Mouse (Mus musculus): ENCODE data around the gene Shisa5. TPM values are rescaled to one million over a fixed set of nuclear protein-coding genes. Genes with fewer than 3 reads are reported as not detected.

Shisa5 gene
- total and polyA plus RNA-seq, 3 experiments: 153 to 170 (median 166) TPM

GRCm38 (mm10) chr9:108990462-108990820, 47.9 kb upstream of the Shisa5 start:
- Histone ChIP-seq H3K9me3 (replicated peaks; ENCODE audit: low read length) (no peaks in the 10 kb centered on the region), H3K4me3 (replicated peaks in 1 of 3; ENCODE audit: low read depth in 2 of 3, low read length in 2 of 3, poor library complexity in 1 of 3) (no peak overlapping the region), H3K27ac (ENCODE audit: insufficient read depth, low read depth) (no peak overlapping the region), H3K27me3 (replicated peaks) (no peaks in the 10 kb centered on the region), H3K9ac (ENCODE audit: insufficient read depth, low read depth) (peak overlapping the region; percentile 27; the same call in 1 of the 2 replicates), H3K4me1 (ENCODE audit: control insufficient read depth in 1 of 2, insufficient read depth in 2 of 2) (peaks cover 16 to 52% of the 10 kb centered on the region in 2 experiments), H3K79me2 (replicated peaks; ENCODE audit: control insufficient read depth, extremely low read depth, insufficient read depth, poor library complexity, severe bottlenecking) (no peaks in the 10 kb centered on the region), H3K4me2 (ENCODE audit: insufficient read depth, low read depth, poor library complexity, severe bottlenecking) (0 out of 2 replicates have a peak overlapping the region, but pooled peaks have one; percentile 99), H3K36me3 (replicated peaks in 1 of 2; ENCODE audit: control insufficient read depth in 1 of 2, insufficient read depth in 1 of 2, low read length in 1 of 2) (no peaks in the 10 kb centered on the region)
- dilution Hi-C loops (cut with MboI; ENCODE audit: extremely low pct_ligation_motif_present, extremely low pct_unique_long_range_greater_than_20kb, low sequenced_read_pairs): no loop called here
- in situ Hi-C loops (cut with MboI; ENCODE audit: low pct_ligation_motif_present, low pct_unique_long_range_greater_than_20kb, low sequenced_read_pairs): no loop called here
- TF ChIP-seq MAFK (IDR thresholded peaks at IDR 0.05; ENCODE audit: insufficient replicate concordance, low read length) (no peak), MAZ (IDR thresholded peaks at IDR 0.05; ENCODE audit: low read depth, low read length) (no peak), MAX (IDR thresholded peaks at IDR 0.05; ENCODE audit: low read length) (no peak), MYC (IDR thresholded peaks at IDR 0.05; ENCODE audit: low read depth, low read length) (no peak), GABPA (IDR thresholded peaks at IDR 0.05; ENCODE audit: insufficient replicate concordance, low read depth, low read length) (no peak), ELF1 (IDR thresholded peaks at IDR 0.05; ENCODE audit: low read depth, low read length) (no peak), MEF2A (IDR thresholded peaks at IDR 0.05; ENCODE audit: borderline replicate concordance, low read depth, low read length) (no peak), UBTF (IDR thresholded peaks at IDR 0.05; ENCODE audit: low read depth, low read length) (no peak), ZNF384 (IDR thresholded peaks at IDR 0.05; ENCODE audit: low read depth, low read length) (no peak), NRF1 (IDR thresholded peaks at IDR 0.05; ENCODE audit: low read depth, low read length) (no peak), ZKSCAN1 (IDR thresholded peaks at IDR 0.05; ENCODE audit: borderline replicate concordance, low read depth, low read length) (no peak)
- no peak for DNase-seq (ENCODE audit: extremely low read depth)

GRCm38 (mm10) chr9:108991428-108992084, 46.8 kb upstream of the Shisa5 start, which contains the start of gene Pfkfb4:
Gene Pfkfb4 (plus strand): TSS chr9:108991778.
- H3K4me1 ChIP-seq (ENCODE audit: control insufficient read depth in 1 of 2, insufficient read depth in 2 of 2): peaks cover 19 to 60% of the 10 kb centered on the region in 2 experiments
- no peaks in the 10 kb centered on the region for H3K9me3 ChIP-seq (replicated peaks; ENCODE audit: low read length)
- dilution Hi-C loops (cut with MboI; ENCODE audit: extremely low pct_ligation_motif_present, extremely low pct_unique_long_range_greater_than_20kb, low sequenced_read_pairs): no loop called here
- H3K27me3 ChIP-seq (replicated peaks): no peaks in the 10 kb centered on the region
- peak within 1 kb of the TSS; percentile 67 for H3K27ac ChIP-seq (ENCODE audit: insufficient read depth, low read depth)
- peak within 1 kb of the TSS; percentile 86 for H3K9ac ChIP-seq (ENCODE audit: insufficient read depth, low read depth)
- no peaks in the 10 kb centered on the region for H3K79me2 ChIP-seq (replicated peaks; ENCODE audit: control insufficient read depth, extremely low read depth, insufficient read depth, poor library complexity, severe bottlenecking)
- H3K4me2 ChIP-seq (ENCODE audit: insufficient read depth, low read depth, poor library complexity, severe bottlenecking): peak within 1 kb of the TSS; percentile 99
- in situ Hi-C loops (cut with MboI; ENCODE audit: low pct_ligation_motif_present, low pct_unique_long_range_greater_than_20kb, low sequenced_read_pairs): no loop called here
- no peaks in the 10 kb centered on the region for H3K36me3 ChIP-seq (replicated peaks in 1 of 2; ENCODE audit: control insufficient read depth in 1 of 2, insufficient read depth in 1 of 2, low read length in 1 of 2)
- peak; percentile 100 for DNase-seq (ENCODE audit: extremely low read depth)
- H3K4me3 ChIP-seq (replicated peaks in 1 of 3; ENCODE audit: low read depth in 2 of 3, low read length in 2 of 3, poor library complexity in 1 of 3): peak within 1 kb of the TSS; percentile 60 to 77 (median 61)
- no peak for TF ChIP-seq ZKSCAN1 (IDR thresholded peaks at IDR 0.05; ENCODE audit: borderline replicate concordance, low read depth, low read length)
- peak; percentile 78; the same call in 1 of the 2 replicates for TF ChIP-seq POLR2AphosphoS2 (IDR thresholded peaks at IDR 0.05; ENCODE audit: low read depth, low read length)
- TF ChIP-seq BHLHE40 (IDR thresholded peaks at IDR 0.05; ENCODE audit: low read depth, low read length): peak; percentile 26; the same call in 1 of the 2 replicates
- peak; percentile 65; the same call in 1 of the 2 replicates for TF ChIP-seq MXI1 (IDR thresholded peaks at IDR 0.05; ENCODE audit: low read depth, low read length)
- 0 out of 2 replicates have a peak, but pooled peaks have one; percentile 60 for TF ChIP-seq KAT2A (IDR thresholded peaks at IDR 0.05; ENCODE audit: insufficient replicate concordance, low read length)
- TF ChIP-seq NELFE (IDR thresholded peaks at IDR 0.05; ENCODE audit: low read depth, low read length): peak; percentile 97
- peak; percentile 66 for TF ChIP-seq HCFC1 (IDR thresholded peaks at IDR 0.05; ENCODE audit: low read depth, low read length)
- TF ChIP-seq CHD1 (IDR thresholded peaks at IDR 0.05; ENCODE audit: low read depth, low read length): no peak
- no peak for TF ChIP-seq UBTF (IDR thresholded peaks at IDR 0.05; ENCODE audit: low read depth, low read length)
- TF ChIP-seq PAX5 (IDR thresholded peaks at IDR 0.05; ENCODE audit: low read length): no peak
- no peak for TF ChIP-seq JUND (conservative IDR thresholded peaks at IDR 0.05; ENCODE audit: low read depth, low read length)
- TF ChIP-seq CTCF (conservative IDR thresholded peaks at IDR 0.05 in 1 of 2, IDR thresholded peaks at IDR 0.05 in 1 of 2; ENCODE audit: low read depth in 2 of 2, low read length in 2 of 2): no peak
- peak; percentile 94 for TF ChIP-seq ZMIZ1 (IDR thresholded peaks at IDR 0.05; ENCODE audit: low read depth, low read length)
- no peak for TF ChIP-seq SMC3 (IDR thresholded peaks at IDR 0.05; ENCODE audit: low read depth, low read length)
- peak; percentile 85 for TF ChIP-seq NRF1 (IDR thresholded peaks at IDR 0.05; ENCODE audit: low read depth, low read length)
- no peak for TF ChIP-seq CHD2 (IDR thresholded peaks at IDR 0.05; ENCODE audit: low read length)
- peak; percentile 44; the same call in 1 of the 2 replicates for TF ChIP-seq ETS1 (conservative IDR thresholded peaks at IDR 0.05; ENCODE audit: low read depth, low read length)
- no peak for TF ChIP-seq RCOR1 (conservative IDR thresholded peaks at IDR 0.05; ENCODE audit: low read depth, low read length)
- peak; percentile 51 for TF ChIP-seq IRF4 (IDR thresholded peaks at IDR 0.05; ENCODE audit: low read depth, low read length)
- no peak for TF ChIP-seq GABPA (IDR thresholded peaks at IDR 0.05; ENCODE audit: insufficient replicate concordance, low read depth, low read length)
- TF ChIP-seq ELF1 (IDR thresholded peaks at IDR 0.05; ENCODE audit: low read depth, low read length): peak; percentile 55
- peak; percentile 68 for TF ChIP-seq SIN3A (IDR thresholded peaks at IDR 0.05; ENCODE audit: low read length)
- peak; percentile 90 for TF ChIP-seq TCF12 (IDR thresholded peaks at IDR 0.05; ENCODE audit: low read depth, low read length)
- TF ChIP-seq JUN (IDR thresholded peaks at IDR 0.05; ENCODE audit: insufficient read depth, low read depth, low read length): no peak
- no peak for TF ChIP-seq ZC3H11A (IDR thresholded peaks at IDR 0.05; ENCODE audit: low read depth, low read length)
